In the genomic region with DNA sequence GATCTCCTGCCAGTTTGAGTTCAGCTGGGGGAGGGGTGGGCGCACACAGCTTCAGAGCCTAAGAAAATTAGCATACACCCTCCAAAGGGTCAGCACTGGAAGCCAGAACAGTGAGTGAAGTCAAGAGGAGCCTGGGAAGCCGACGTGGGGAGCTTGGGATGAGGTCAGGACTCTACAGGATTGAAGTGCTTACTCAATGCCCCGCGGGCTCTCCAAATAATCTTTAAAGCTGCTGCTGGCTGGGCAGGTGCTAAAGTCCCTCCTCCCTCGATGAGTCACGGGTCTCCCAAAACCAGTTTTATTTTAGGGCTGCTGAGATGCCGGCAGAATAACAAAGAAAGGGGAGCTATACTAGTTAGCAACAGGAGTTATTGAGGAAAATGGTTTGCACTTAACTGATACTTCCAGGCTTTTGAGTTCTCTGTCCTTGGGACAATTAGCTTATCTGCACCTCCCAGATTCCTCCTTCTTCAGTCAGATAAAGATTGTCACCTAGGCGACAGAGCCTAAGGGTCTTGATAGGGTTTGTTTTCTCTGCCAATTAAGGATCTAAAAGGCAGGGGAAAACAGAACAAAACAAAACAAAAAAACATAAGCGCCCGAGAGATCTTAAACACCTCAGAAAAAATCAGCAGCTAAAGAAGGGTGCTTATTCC, we compare ENCODE assay signal across 9 mouse cellular contexts. TPM values are rescaled to one million over a fixed set of nuclear protein-coding genes. Genes with fewer than 3 reads are reported as not detected.
A peak's percentile ranks its signal among the peaks of the same experiment; 100 is the strongest.
DNase-seq lines count a peak whose midpoint lies in the region; ATAC-seq and TF ChIP-seq lines count a peak whose summit lies in the region.
"Had no signal": no experiment of that assay in that cellular context is flagged by ENCODE, and none has a peak within 500 bp of the region (broad histone marks: within the 10 kb centered on the region; RNA-seq: fewer than 3 reads in every experiment).

No protein-coding gene starts in this region.

- H3K36me3 ChIP-seq in forebrain, embryonic 11.5 days (ENCODE audit: control insufficient read depth, insufficient read depth, low read length) = no peaks in the 10 kb centered on the region
- no peaks in the 10 kb centered on the region for H3K36me3 ChIP-seq in forebrain, postnatal 0 days (ENCODE audit: insufficient read depth)
- peaks cover 11% of the 10 kb centered on the region for H3K36me3 ChIP-seq in E14TG2a.4 (ENCODE audit: insufficient read depth, low read length)
- H3K36me3 ChIP-seq in embryonic facial prominence, embryonic 13.5 days = no peaks in the 10 kb centered on the region
- H3K36me3 ChIP-seq in lung, embryonic 15.5 days = no peaks in the 10 kb centered on the region

- no peak overlapping the region for H3K9ac ChIP-seq in forebrain, embryonic 11.5 days (ENCODE audit: low read length)
- H3K9ac ChIP-seq in forebrain, postnatal 0 days = no peak overlapping the region
- no peak overlapping the region for H3K9ac ChIP-seq in embryonic facial prominence, embryonic 13.5 days
- H3K9ac ChIP-seq in lung, embryonic 15.5 days = no peak overlapping the region

- H3K9me3 ChIP-seq in forebrain, embryonic 11.5 days (ENCODE audit: control insufficient read depth, low read length) = no peaks in the 10 kb centered on the region
- no peaks in the 10 kb centered on the region for H3K9me3 ChIP-seq in forebrain, postnatal 0 days (ENCODE audit: low read length)
- no peaks in the 10 kb centered on the region for H3K9me3 ChIP-seq in E14TG2a.4 (ENCODE audit: low read length)
- no peaks in the 10 kb centered on the region for H3K9me3 ChIP-seq in embryonic facial prominence, embryonic 13.5 days
- no peaks in the 10 kb centered on the region for H3K9me3 ChIP-seq in lung, embryonic 15.5 days

- peak; percentile 27; the same call in 1 of the 2 replicates for ATAC-seq in forebrain, embryonic 11.5 days (replicated peaks; ENCODE audit: low FRiP score)
- ATAC-seq in forebrain, postnatal 0 days = no peak
- ATAC-seq in embryonic facial prominence, embryonic 13.5 days (ENCODE audit: insufficient number of reproducible peaks, insufficient read depth, low FRiP score, low TSS enrichment, low read depth) = no peak
- peak; percentile 72; the same call in 1 of the 2 replicates for ATAC-seq in lung, embryonic 15.5 days (ENCODE audit: borderline replicate concordance, extremely low read depth, low FRiP score, low TSS enrichment)
- no peak for ATAC-seq in granulocyte monocyte progenitor cell, adult 5-6 weeks (replicated peaks; ENCODE audit: poor library complexity, severe bottlenecking)

- intact Hi-C loops in left cerebral cortex, adult 2 months (cut with DNase I) = no loop called here

- peaks cover 7% of the 10 kb centered on the region for H3K4me1 ChIP-seq in forebrain, embryonic 11.5 days (replicated peaks; ENCODE audit: control insufficient read depth, insufficient read depth, low read length)
- H3K4me1 ChIP-seq in forebrain, postnatal 0 days (ENCODE audit: insufficient read depth) = peaks cover 12% of the 10 kb centered on the region; the same call in 1 of the 2 replicates
- H3K4me1 ChIP-seq in E14TG2a.4 (replicated peaks; ENCODE audit: low read depth, low read length) = peaks cover 66% of the 10 kb centered on the region
- peaks cover 23% of the 10 kb centered on the region for H3K4me1 ChIP-seq in embryonic facial prominence, embryonic 13.5 days
- H3K4me1 ChIP-seq in lung, embryonic 15.5 days = peaks cover 12% of the 10 kb centered on the region

- H3K4me3 ChIP-seq in forebrain, embryonic 11.5 days (ENCODE audit: low read depth, low read length) = no peak overlapping the region
- H3K4me3 ChIP-seq in forebrain, postnatal 0 days (ENCODE audit: low read depth, low read length) = no peak overlapping the region
- peak overlapping the region; percentile 59 for H3K4me3 ChIP-seq in E14TG2a.4 (replicated peaks; ENCODE audit: low read length)
- no peak overlapping the region for H3K4me3 ChIP-seq in embryonic facial prominence, embryonic 13.5 days
- no peak overlapping the region for H3K4me3 ChIP-seq in lung, embryonic 15.5 days
- H3K4me3 ChIP-seq in left cerebral cortex, adult 2 months = no peak overlapping the region

- WGBS in forebrain, embryonic 11.5 days = 3% methylated on average over 11 of the region's 11 CpGs
- WGBS in forebrain, postnatal 0 days = 6% methylated on average over 11 of the region's 11 CpGs
- 6% methylated on average over 11 of the region's 11 CpGs for WGBS in embryonic facial prominence, embryonic 13.5 days
- WGBS in lung, embryonic 15.5 days = 10% methylated on average over 11 of the region's 11 CpGs

- DNase-seq in forebrain, embryonic 11.5 days (ENCODE audit: low spot score) = no peak
- no peak for DNase-seq in forebrain, postnatal 0 days
- no peak for DNase-seq in left cerebral cortex, adult 9 months (ENCODE audit: low spot score in 2 of 2)
- no peak for DNase-seq in left cerebral cortex, adult 2 months (ENCODE audit: extremely low spot score in 1 of 2, low spot score in 2 of 2)

- H3K27me3 ChIP-seq in forebrain, embryonic 11.5 days (ENCODE audit: control insufficient read depth, insufficient read depth, low read length) = no peaks in the 10 kb centered on the region
- no peaks in the 10 kb centered on the region for H3K27me3 ChIP-seq in forebrain, postnatal 0 days (ENCODE audit: insufficient read depth, low read length)
- no peaks in the 10 kb centered on the region for H3K27me3 ChIP-seq in E14TG2a.4 (ENCODE audit: insufficient read depth, low read length)
- no peaks in the 10 kb centered on the region; the same call in 1 of the 2 replicates for H3K27me3 ChIP-seq in embryonic facial prominence, embryonic 13.5 days
- no peaks in the 10 kb centered on the region for H3K27me3 ChIP-seq in lung, embryonic 15.5 days

- H3K4me2 ChIP-seq in forebrain, embryonic 11.5 days (ENCODE audit: low read depth, low read length, severe bottlenecking) = peak overlapping the region; percentile 22; the same call in 1 of the 2 replicates
- H3K4me2 ChIP-seq in forebrain, postnatal 0 days (ENCODE audit: low read depth) = no peak overlapping the region
- H3K4me2 ChIP-seq in embryonic facial prominence, embryonic 13.5 days = 0 out of 2 replicates have a peak overlapping the region, but pooled peaks have one; percentile 31
- H3K4me2 ChIP-seq in lung, embryonic 15.5 days = peak overlapping the region; percentile 41; the same call in 1 of the 2 replicates

- no peak overlapping the region for H3K27ac ChIP-seq in forebrain, embryonic 11.5 days (ENCODE audit: low read depth, low read length)
- H3K27ac ChIP-seq in forebrain, postnatal 0 days (ENCODE audit: low read depth, low read length) = no peak overlapping the region
- H3K27ac ChIP-seq in embryonic facial prominence, embryonic 13.5 days = no peak overlapping the region
- H3K27ac ChIP-seq in lung, embryonic 15.5 days = peak overlapping the region; percentile 77
- H3K27ac ChIP-seq in left cerebral cortex, adult 2 months = no peak overlapping the region

- no peak for TF ChIP-seq CTCF in forebrain, postnatal 0 days (IDR thresholded peaks at IDR 0.05; ENCODE audit: low read depth)
- no peak for TF ChIP-seq CTCF in E14TG2a.4 (conservative IDR thresholded peaks at IDR 0.05; ENCODE audit: low read length)
- no peak for TF ChIP-seq CTCF in left cerebral cortex, adult 2 months (IDR thresholded peaks at IDR 0.05)

RNA-seq across cellular contexts. Expression of gene F2rl1, which starts 10.6 kb away (rescaled TPM):
- polyA plus RNA-seq in forebrain, embryonic 11.5 days (2014; fragmentation: Nextera tagmentation; extraction: Ambion mirVana) = 0.12 TPM in 1 of 2 replicates, not detected in the other
- total RNA-seq in forebrain, postnatal 0 days (2014; rRNA removed) = 0.19 and 0.23 TPM in 2 replicates
- 0.05 and 0.13 TPM in 2 replicates for polyA plus RNA-seq in forebrain, postnatal 0 days (2015; fragmentation: Nextera tagmentation; extraction: Ambion mirVana)
- 1.0 and 1.8 TPM in 2 replicates for polyA plus RNA-seq in embryonic facial prominence, embryonic 13.5 days (2015; fragmentation: Nextera tagmentation; extraction: Ambion mirVana)
- polyA plus RNA-seq in lung, embryonic 15.5 days (2015; fragmentation: Nextera tagmentation; extraction: Ambion mirVana) = 4.3 and 4.5 TPM in 2 replicates
- under 1 TPM; 0.21 to 0.32 TPM for total RNA-seq in left cerebral cortex, adult 2 months (2021)
- 0.41 and 0.58 TPM in 2 replicates for total RNA-seq in granulocyte monocyte progenitor cell, adult 5-6 weeks (2014; fragmentation: Nextera tagmentation)
- 0.17 and 0.77 TPM in 2 replicates for total RNA-seq in granulocyte monocyte progenitor cell, adult 5-6 weeks (2017)
- polyA plus RNA-seq: C2C12 had no signal

RNA-seq across cellular contexts. Expression of gene S100z, which starts 57.1 kb away (rescaled TPM):
- 0.83 and 1.7 TPM in 2 replicates for polyA plus RNA-seq in forebrain, embryonic 11.5 days (2014; fragmentation: Nextera tagmentation; extraction: Ambion mirVana)
- not detected in 2 replicates for total RNA-seq in forebrain, postnatal 0 days (2014; rRNA removed)
- polyA plus RNA-seq in forebrain, postnatal 0 days (2015; fragmentation: Nextera tagmentation; extraction: Ambion mirVana) = not detected in 2 replicates
- 3.6 and 4.0 TPM in 2 replicates for polyA plus RNA-seq in embryonic facial prominence, embryonic 13.5 days (2015; fragmentation: Nextera tagmentation; extraction: Ambion mirVana)
- not detected in 2 replicates for polyA plus RNA-seq in lung, embryonic 15.5 days (2015; fragmentation: Nextera tagmentation; extraction: Ambion mirVana)
- not detected for total RNA-seq in left cerebral cortex, adult 2 months (2021)
- not detected in 2 replicates for total RNA-seq in granulocyte monocyte progenitor cell, adult 5-6 weeks (2014; fragmentation: Nextera tagmentation)
- total RNA-seq in granulocyte monocyte progenitor cell, adult 5-6 weeks (2017) = not detected in 2 replicates
- polyA plus RNA-seq: C2C12 had no signal

Comparison
In these comparisons a context has a peak if more than half of its experiments do, and no peak if none do; other contexts are left out.
1. ATAC-seq: peak in forebrain, embryonic 11.5 days (single experiment) and lung, embryonic 15.5 days (single experiment); none in forebrain, postnatal 0 days (single experiment), embryonic facial prominence, embryonic 13.5 days (single experiment) and granulocyte monocyte progenitor cell, adult 5-6 weeks (single experiment).